11 mouse cellular contexts compared by ENCODE assay signal in the genomic region with DNA sequence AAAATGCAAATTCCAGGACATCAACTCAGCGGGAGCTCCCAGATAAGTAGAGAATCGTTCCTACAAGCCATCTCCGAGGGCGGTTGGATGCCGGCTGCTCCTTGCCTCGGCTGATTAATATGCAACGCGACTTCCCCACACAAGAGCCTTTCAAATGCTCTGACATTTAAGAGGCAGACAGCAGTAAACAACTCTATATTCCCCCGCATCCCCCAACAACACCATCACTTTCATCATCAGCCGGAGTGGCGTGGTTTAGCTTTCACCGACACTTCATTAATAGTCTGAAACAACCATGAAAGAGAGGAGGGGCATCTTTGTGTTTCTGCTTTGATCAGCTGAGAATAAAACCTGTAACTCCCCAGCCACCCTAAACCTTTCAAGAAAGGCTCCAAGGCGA. TPM values are rescaled to one million over a fixed set of nuclear protein-coding genes. Genes with fewer than 3 reads are reported as not detected.
DNase-seq lines count a peak whose midpoint lies in the region; ATAC-seq lines count a peak whose summit lies in the region.
"Had no signal": no experiment of that assay in that cellular context is flagged by ENCODE, and none has a peak within 500 bp of the region (broad histone marks: within the 10 kb centered on the region; RNA-seq: fewer than 3 reads in every experiment).

No protein-coding gene starts in this region.

- no peaks in the 10 kb centered on the region for H3K36me3 ChIP-seq in forebrain, embryonic 11.5 days (ENCODE audit: control insufficient read depth, insufficient read depth, low read length)
- H3K36me3 ChIP-seq in forebrain, embryonic 10.5 days (replicated peaks) = no peaks in the 10 kb centered on the region
- H3K36me3 ChIP-seq: embryonic facial prominence, embryonic 12.5 days had no signal

- no peaks in the 10 kb centered on the region for H3K9me3 ChIP-seq in forebrain, embryonic 11.5 days (ENCODE audit: control insufficient read depth, low read length)
- H3K9me3 ChIP-seq in forebrain, embryonic 10.5 days = no peaks in the 10 kb centered on the region
- H3K9me3 ChIP-seq: embryonic facial prominence, embryonic 12.5 days had no signal

- H3K4me3 ChIP-seq in forebrain, embryonic 11.5 days (ENCODE audit: low read depth, low read length) = no peak overlapping the region
- H3K4me3 ChIP-seq in forebrain, embryonic 10.5 days = no peak overlapping the region
- H3K4me3 ChIP-seq: embryonic facial prominence, embryonic 12.5 days had no signal

- no peak overlapping the region for H3K4me2 ChIP-seq in forebrain, embryonic 11.5 days (ENCODE audit: low read depth, low read length, severe bottlenecking)
- H3K4me2 ChIP-seq: embryonic facial prominence, embryonic 12.5 days had no signal

- no peaks in the 10 kb centered on the region; the same call in 1 of the 2 replicates for H3K4me1 ChIP-seq in forebrain, embryonic 11.5 days (replicated peaks; ENCODE audit: control insufficient read depth, insufficient read depth, low read length)
- H3K4me1 ChIP-seq in forebrain, embryonic 10.5 days = peaks cover 11% of the 10 kb centered on the region; the same call in 1 of the 2 replicates
- H3K4me1 ChIP-seq: embryonic facial prominence, embryonic 12.5 days had no signal

- ATAC-seq in forebrain, embryonic 11.5 days (replicated peaks; ENCODE audit: low FRiP score) = peak; percentile 51; the same call in 1 of the 2 replicates
- ATAC-seq in inflammation-experienced regulatory T-cells, adult 6 months = no peak

- intact Hi-C loops in gastrocnemius, postnatal 36 days (cut with DNase I) = no loop called here

- 15% methylated on average over 13 of the region's 13 CpGs for WGBS in forebrain, embryonic 11.5 days
- 23% methylated on average over 13 of the region's 13 CpGs for WGBS in forebrain, embryonic 10.5 days

- H3K27ac ChIP-seq in forebrain, embryonic 11.5 days (ENCODE audit: low read depth, low read length) = no peak overlapping the region
- no peak overlapping the region for H3K27ac ChIP-seq in forebrain, embryonic 10.5 days
- H3K27ac ChIP-seq: embryonic facial prominence, embryonic 12.5 days; stomach, postnatal 0 days had no signal

- H3K9ac ChIP-seq in forebrain, embryonic 11.5 days (ENCODE audit: low read length) = no peak overlapping the region
- H3K9ac ChIP-seq: embryonic facial prominence, embryonic 12.5 days had no signal

- no peaks in the 10 kb centered on the region for H3K27me3 ChIP-seq in forebrain, embryonic 11.5 days (ENCODE audit: control insufficient read depth, insufficient read depth, low read length)
- H3K27me3 ChIP-seq in forebrain, embryonic 10.5 days (ENCODE audit: poor library complexity, severe bottlenecking) = no peaks in the 10 kb centered on the region
- H3K27me3 ChIP-seq: embryonic facial prominence, embryonic 12.5 days had no signal

- DNase-seq in forebrain, embryonic 11.5 days (ENCODE audit: low spot score) = no peak
- no peak for DNase-seq in forebrain, embryonic 10.5 days (ENCODE audit: extremely low spot score, low spot score)
- peak; percentile 46 for DNase-seq in right cerebral cortex, adult 18-20 months
- no peak for DNase-seq in right cerebral cortex, postnatal 4 days
- peak; percentile 20 for DNase-seq in mesoderm, embryonic 11.5 days (ENCODE audit: low read depth, low spot score)
- no peak for DNase-seq in gastrocnemius, postnatal 36 days
- no peak for DNase-seq in liver

RNA-seq across cellular contexts. Expression of a gene that starts 53.7 kb away (rescaled TPM):
- 0.33 and 0.44 TPM in 2 replicates for polyA plus RNA-seq in forebrain, embryonic 11.5 days (2014; fragmentation: Nextera tagmentation; extraction: Ambion mirVana)
- 0.50 TPM in 2 replicates for polyA plus RNA-seq in forebrain, embryonic 10.5 days (2016; fragmentation: Nextera tagmentation; extraction: Ambion mirVana)
- not detected for polyA plus RNA-seq in inflammation-experienced regulatory T-cells, adult 6 months (2017; shearing (Covaris generic))
- total RNA-seq in gastrocnemius, postnatal 36 days (2021) = not detected
- total RNA-seq: layer of hippocampus, postnatal 25 days had no signal

Comparison
In these comparisons a context has a peak if more than half of its experiments do, and no peak if none do; other contexts are left out.
1. DNase-seq: peak in right cerebral cortex, adult 18-20 months (single experiment) and mesoderm, embryonic 11.5 days (single experiment); none in forebrain, embryonic 11.5 days (single experiment), forebrain, embryonic 10.5 days (single experiment), right cerebral cortex, postnatal 4 days (single experiment), gastrocnemius, postnatal 36 days (0 of 2) and liver (single experiment).